Mouse (Mus musculus) E14TG2a.4 (cell line): ENCODE results near the gene Fam122a.

Experiments
- CTCF ChIP-seq: conservative IDR thresholded peaks from 2 replicates; pipeline ENCODE4 v1.5.1; 2014; ENCODE audit warnings: low read length
- NANOG ChIP-seq: IDR thresholded peaks from 2 replicates; pipeline ENCODE4 v1.6.1; 2014; ENCODE audit warnings: borderline replicate concordance, low read length, mixed read lengths
- POU5F1 ChIP-seq: IDR thresholded peaks from 2 replicates; pipeline ENCODE4 v1.6.1; 2014; ENCODE audit warnings: low read length, borderline replicate concordance

GRCm38 (mm10) chr19:24509391-24509790 is 32.2 kb upstream of the Fam122a start:
- TF ChIP-seq CTCF (no peak), POU5F1 (no peak), NANOG (no peak)
